Mouse (Mus musculus): Measurements from ENCODE around the gene Ppfibp2. TPM values are rescaled to one million over a fixed set of nuclear protein-coding genes. Genes with fewer than 3 reads are reported as not detected.

Gene Ppfibp2
- polyA plus RNA-seq, 1 experiment: 0.01 TPM

GRCm38 (mm10) chr7:107694254-107694947 lies 99.4 kb downstream of the Ppfibp2 start:
- TF ChIP-seq CEBPB (IDR thresholded peaks at IDR 0.05; ENCODE audit: low read depth) (no peak), USF1 (IDR thresholded peaks at IDR 0.05; ENCODE audit: low read depth) (no peak), MAX (IDR thresholded peaks at IDR 0.05) (no peak), FOSL1 (IDR thresholded peaks at IDR 0.05; ENCODE audit: insufficient read depth, low read length, poor library complexity, severe bottlenecking) (no peak), CTCF (IDR thresholded peaks at IDR 0.05; ENCODE audit: control insufficient read depth, insufficient read depth, insufficient read length) (no peak), MYOG (IDR thresholded peaks at IDR 0.05; ENCODE audit: control insufficient read depth, extremely low read depth, insufficient read length) (no peak), MYOD1 (IDR thresholded peaks at IDR 0.05; ENCODE audit: control insufficient read depth, insufficient read length, low read depth) (no peak)
- Histone ChIP-seq H3K4me3 (ENCODE audit: insufficient read depth, poor library complexity, severe bottlenecking) (no peak overlapping the region), H3K79me2 (ENCODE audit: control insufficient read depth, insufficient read depth) (no peaks in the 10 kb centered on the region), H3K79me3 (ENCODE audit: low read depth) (no peaks in the 10 kb centered on the region), H3K27me3 (ENCODE audit: control insufficient read depth, insufficient read depth, insufficient read length) (no peaks in the 10 kb centered on the region), H3ac (ENCODE audit: control insufficient read depth, insufficient read length, low read depth) (no peak overlapping the region), H3K36me3 (ENCODE audit: control insufficient read depth, insufficient read depth) (no peaks in the 10 kb centered on the region)

GRCm38 (mm10) chr7:107697066-107697465 lies 102.1 kb downstream of the Ppfibp2 start:
- Histone ChIP-seq H3K36me3 (ENCODE audit: control insufficient read depth, insufficient read depth) (no peaks in the 10 kb centered on the region), H3K27me3 (ENCODE audit: control insufficient read depth, insufficient read depth, insufficient read length) (no peaks in the 10 kb centered on the region), H3K79me3 (ENCODE audit: low read depth) (no peaks in the 10 kb centered on the region), H3K79me2 (ENCODE audit: control insufficient read depth, insufficient read depth) (no peaks in the 10 kb centered on the region), H3ac (ENCODE audit: control insufficient read depth, insufficient read length, low read depth) (no peak overlapping the region), H3K4me3 (ENCODE audit: insufficient read depth, poor library complexity, severe bottlenecking) (no peak overlapping the region)
- TF ChIP-seq MAX (IDR thresholded peaks at IDR 0.05): no peak
- no peak for TF ChIP-seq MYOD1 (IDR thresholded peaks at IDR 0.05; ENCODE audit: control insufficient read depth, insufficient read length, low read depth)

DNA sequence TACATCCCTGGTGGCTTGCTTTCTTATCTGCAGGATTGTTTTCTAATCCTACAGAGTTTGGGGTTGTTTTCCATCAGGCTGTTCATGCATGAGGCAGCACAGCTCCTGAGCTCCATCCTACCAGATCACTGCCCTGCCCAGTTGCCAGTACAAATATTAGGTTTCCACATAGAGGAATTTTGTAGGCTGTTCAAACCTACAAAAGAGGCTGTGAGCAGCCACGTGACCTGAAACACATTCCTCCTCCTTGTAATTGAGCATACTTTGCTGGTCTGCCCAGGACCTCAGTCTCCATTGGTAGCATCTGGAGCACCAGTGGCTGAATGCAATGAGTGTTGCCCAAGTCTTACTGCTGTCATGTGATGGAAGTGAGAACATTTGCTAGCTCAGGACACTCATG lies 104.9 kb downstream of the Ppfibp2 start:
- Histone ChIP-seq H3K27me3 (ENCODE audit: control insufficient read depth, insufficient read depth, insufficient read length) (no peaks in the 10 kb centered on the region), H3K4me3 (ENCODE audit: insufficient read depth, poor library complexity, severe bottlenecking) (no peak overlapping the region), H3K79me3 (ENCODE audit: low read depth) (no peaks in the 10 kb centered on the region), H3K79me2 (ENCODE audit: control insufficient read depth, insufficient read depth) (no peaks in the 10 kb centered on the region), H3ac (ENCODE audit: control insufficient read depth, insufficient read length, low read depth) (no peak overlapping the region), H3K36me3 (ENCODE audit: control insufficient read depth, insufficient read depth) (no peaks in the 10 kb centered on the region)
- no peak for TF ChIP-seq CTCF (IDR thresholded peaks at IDR 0.05; ENCODE audit: control insufficient read depth, insufficient read depth, insufficient read length)
- no peak for TF ChIP-seq MYOG (IDR thresholded peaks at IDR 0.05; ENCODE audit: control insufficient read depth, extremely low read depth, insufficient read length)
- TF ChIP-seq MYOD1 (IDR thresholded peaks at IDR 0.05; ENCODE audit: control insufficient read depth, insufficient read length, low read depth): no peak
- TF ChIP-seq MAX (IDR thresholded peaks at IDR 0.05): no peak
- TF ChIP-seq USF1 (IDR thresholded peaks at IDR 0.05; ENCODE audit: low read depth): no peak
- no peak for TF ChIP-seq CEBPB (IDR thresholded peaks at IDR 0.05; ENCODE audit: low read depth)
- no peak for TF ChIP-seq FOSL1 (IDR thresholded peaks at IDR 0.05; ENCODE audit: insufficient read depth, low read length, poor library complexity, severe bottlenecking)

- Histone ChIP-seq H3K79me3 (ENCODE audit: low read depth) (no peaks in the 10 kb centered on the region), H3K79me2 (ENCODE audit: control insufficient read depth, insufficient read depth) (no peaks in the 10 kb centered on the region), H3ac (ENCODE audit: control insufficient read depth, insufficient read length, low read depth) (no peak overlapping the region), H3K4me3 (ENCODE audit: insufficient read depth, poor library complexity, severe bottlenecking) (no peak overlapping the region), H3K36me3 (ENCODE audit: control insufficient read depth, insufficient read depth) (no peaks in the 10 kb centered on the region), H3K27me3 (ENCODE audit: control insufficient read depth, insufficient read depth, insufficient read length) (no peaks in the 10 kb centered on the region)
- TF ChIP-seq MYOD1 (IDR thresholded peaks at IDR 0.05; ENCODE audit: control insufficient read depth, insufficient read length, low read depth): no peak
- no peak for TF ChIP-seq FOSL1 (IDR thresholded peaks at IDR 0.05; ENCODE audit: insufficient read depth, low read length, poor library complexity, severe bottlenecking)
- no peak for TF ChIP-seq CTCF (IDR thresholded peaks at IDR 0.05; ENCODE audit: control insufficient read depth, insufficient read depth, insufficient read length)
- TF ChIP-seq MYOG (IDR thresholded peaks at IDR 0.05; ENCODE audit: control insufficient read depth, extremely low read depth, insufficient read length): no peak
- no peak for TF ChIP-seq USF1 (IDR thresholded peaks at IDR 0.05; ENCODE audit: low read depth)
- no peak for TF ChIP-seq CEBPB (IDR thresholded peaks at IDR 0.05; ENCODE audit: low read depth)
These were observed 105.6 kb downstream of the Ppfibp2 start for GRCm38 (mm10) chr7:107700646-107701045.

DNA sequence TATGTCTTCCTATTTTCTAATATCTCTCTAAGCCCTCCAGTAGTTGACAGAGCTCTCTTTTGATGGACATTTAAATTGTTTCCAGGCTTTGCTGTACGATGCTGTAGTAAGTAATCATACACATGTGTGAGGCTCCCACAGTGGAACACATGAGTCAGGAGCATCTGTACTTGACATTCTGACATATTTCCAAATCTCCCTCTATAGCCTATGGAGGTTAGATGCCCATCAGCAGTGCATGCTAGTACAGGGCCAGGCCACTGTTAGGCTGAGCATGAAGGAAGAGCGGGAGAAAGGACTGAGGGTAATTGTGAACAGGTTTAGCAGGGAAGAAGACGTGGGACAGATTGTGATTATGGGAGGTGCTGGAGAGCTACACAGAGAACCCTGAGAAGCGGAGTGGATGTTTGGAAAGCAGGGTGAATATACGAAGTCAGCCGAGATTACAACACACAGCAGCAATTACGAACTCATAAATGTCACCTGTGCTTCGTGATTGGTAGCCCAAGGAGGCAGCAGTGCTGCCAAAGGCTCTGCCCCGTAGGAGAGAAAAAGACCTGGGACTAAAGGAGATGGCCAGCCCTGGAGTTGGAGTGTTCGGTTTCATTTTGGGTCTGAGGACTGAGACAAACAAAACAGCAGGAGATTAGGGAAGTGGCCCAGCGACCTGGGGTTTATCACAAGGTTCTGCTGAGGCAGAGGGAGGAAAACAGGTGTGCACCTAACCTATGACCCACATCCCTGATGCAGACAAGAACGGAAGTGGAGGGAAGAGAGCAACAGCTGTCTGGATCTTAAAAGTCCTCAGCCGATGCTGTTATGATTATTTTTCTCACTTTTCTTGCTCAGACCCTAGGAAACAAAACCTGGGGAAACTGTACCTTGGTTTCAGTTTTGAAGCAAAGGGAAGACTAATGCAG lies 107.7 kb downstream of the Ppfibp2 start:
- TF ChIP-seq CEBPB (IDR thresholded peaks at IDR 0.05; ENCODE audit: low read depth) (no peak), FOSL1 (IDR thresholded peaks at IDR 0.05; ENCODE audit: insufficient read depth, low read length, poor library complexity, severe bottlenecking) (no peak), USF1 (IDR thresholded peaks at IDR 0.05; ENCODE audit: low read depth) (no peak), MYOG (IDR thresholded peaks at IDR 0.05; ENCODE audit: control insufficient read depth, extremely low read depth, insufficient read length) (no peak), MYOD1 (IDR thresholded peaks at IDR 0.05; ENCODE audit: control insufficient read depth, insufficient read length, low read depth) (no peak), MAX (IDR thresholded peaks at IDR 0.05) (no peak), CTCF (IDR thresholded peaks at IDR 0.05; ENCODE audit: control insufficient read depth, insufficient read depth, insufficient read length) (no peak)
- H3K27me3 ChIP-seq (ENCODE audit: control insufficient read depth, insufficient read depth, insufficient read length): no peaks in the 10 kb centered on the region
- H3K79me2 ChIP-seq (ENCODE audit: control insufficient read depth, insufficient read depth): no peaks in the 10 kb centered on the region
- H3K79me3 ChIP-seq (ENCODE audit: low read depth): no peaks in the 10 kb centered on the region
- H3K4me3 ChIP-seq (ENCODE audit: insufficient read depth, poor library complexity, severe bottlenecking): no peak overlapping the region
- no peak overlapping the region for H3ac ChIP-seq (ENCODE audit: control insufficient read depth, insufficient read length, low read depth)
- H3K36me3 ChIP-seq (ENCODE audit: control insufficient read depth, insufficient read depth): no peaks in the 10 kb centered on the region
